21 mouse cellular contexts compared by ENCODE assay signal in the genomic region with DNA sequence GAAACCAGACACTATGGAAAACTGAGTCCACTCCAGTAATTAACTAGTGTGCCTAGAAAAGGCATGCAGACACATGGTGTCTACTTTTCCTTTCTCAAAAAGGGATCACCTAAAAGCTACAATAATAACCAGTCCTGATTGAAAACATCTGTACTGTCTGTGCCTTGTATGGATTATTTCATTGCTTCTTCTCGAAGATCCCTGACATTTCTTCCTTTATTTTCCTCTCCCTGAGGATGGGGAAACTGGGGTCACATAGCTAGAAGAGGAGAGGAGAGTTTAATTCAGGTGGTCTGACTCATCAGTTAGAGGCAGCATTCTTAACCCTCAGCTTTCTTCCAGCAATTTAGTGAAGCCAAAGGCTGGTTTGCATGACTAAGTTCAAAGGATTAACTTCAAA. TPM values are rescaled to one million over a fixed set of nuclear protein-coding genes. Genes with fewer than 3 reads are reported as not detected.
A peak's percentile ranks its signal among the peaks of the same experiment; 100 is the strongest.
DNase-seq lines count a peak whose midpoint lies in the region; ATAC-seq lines count a peak whose summit lies in the region.
"Had no signal": no experiment of that assay in that cellular context is flagged by ENCODE, and none has a peak within 500 bp of the region (broad histone marks: within the 10 kb centered on the region; RNA-seq: fewer than 3 reads in every experiment).

No protein-coding gene starts in this region.

- H3K9me3 ChIP-seq in limb, embryonic 12.5 days: no peaks in the 10 kb centered on the region
- H3K9me3 ChIP-seq in limb, embryonic 10.5 days (replicated peaks): no peaks in the 10 kb centered on the region
- H3K9me3 ChIP-seq in embryonic facial prominence, embryonic 14.5 days (ENCODE audit: control insufficient read depth, low read length): no peaks in the 10 kb centered on the region
- no peaks in the 10 kb centered on the region for H3K9me3 ChIP-seq in limb, embryonic 15.5 days
- H3K9me3 ChIP-seq: forebrain, embryonic 12.5 days had no signal

- no peaks in the 10 kb centered on the region for H3K36me3 ChIP-seq in limb, embryonic 12.5 days
- no peaks in the 10 kb centered on the region for H3K36me3 ChIP-seq in limb, embryonic 10.5 days
- no peaks in the 10 kb centered on the region for H3K36me3 ChIP-seq in embryonic facial prominence, embryonic 14.5 days (ENCODE audit: control insufficient read depth, insufficient read depth, low read length)
- no peaks in the 10 kb centered on the region for H3K36me3 ChIP-seq in limb, embryonic 15.5 days
- H3K36me3 ChIP-seq: forebrain, embryonic 12.5 days had no signal

- H3K4me1 ChIP-seq in limb, embryonic 12.5 days (replicated peaks): peaks cover 9% of the 10 kb centered on the region; the same call in 1 of the 2 replicates
- 0 out of 2 replicates have a peak, but pooled peaks cover 3% of the 10 kb centered on the region for H3K4me1 ChIP-seq in limb, embryonic 10.5 days
- peaks cover 25% of the 10 kb centered on the region for H3K4me1 ChIP-seq in embryonic facial prominence, embryonic 14.5 days (ENCODE audit: control insufficient read depth, insufficient read depth, low read length)
- H3K4me1 ChIP-seq in limb, embryonic 15.5 days: peaks cover 10% of the 10 kb centered on the region
- H3K4me1 ChIP-seq: forebrain, embryonic 12.5 days had no signal

- H3K4me2 ChIP-seq in limb, embryonic 12.5 days: no peak overlapping the region
- no peak overlapping the region for H3K4me2 ChIP-seq in embryonic facial prominence, embryonic 14.5 days (ENCODE audit: low read depth, low read length)
- no peak overlapping the region for H3K4me2 ChIP-seq in limb, embryonic 15.5 days
- H3K4me2 ChIP-seq: forebrain, embryonic 12.5 days; hindbrain, embryonic 14.5 days had no signal

- no peak overlapping the region for H3K4me3 ChIP-seq in limb, embryonic 12.5 days (replicated peaks)
- H3K4me3 ChIP-seq in limb, embryonic 10.5 days: no peak overlapping the region
- H3K4me3 ChIP-seq in embryonic facial prominence, embryonic 14.5 days (ENCODE audit: low read depth, low read length): no peak overlapping the region
- H3K4me3 ChIP-seq in limb, embryonic 15.5 days: no peak overlapping the region
- H3K4me3 ChIP-seq: forebrain, embryonic 12.5 days had no signal

- H3K27ac ChIP-seq in limb, embryonic 12.5 days: peak overlapping the region; percentile 13; the same call in 1 of the 2 replicates
- no peak overlapping the region for H3K27ac ChIP-seq in limb, embryonic 10.5 days
- H3K27ac ChIP-seq in embryonic facial prominence, embryonic 14.5 days (replicated peaks; ENCODE audit: low read depth, low read length): peak overlapping the region; percentile 36; the same call in 1 of the 2 replicates
- peak overlapping the region; percentile 43; the same call in 1 of the 2 replicates for H3K27ac ChIP-seq in limb, embryonic 15.5 days
- H3K27ac ChIP-seq: forebrain, embryonic 12.5 days; hindbrain, embryonic 14.5 days had no signal

- WGBS in limb, embryonic 12.5 days: 18% methylated on average over 1 of the region's 1 CpGs
- 20% methylated on average over 1 of the region's 1 CpGs for WGBS in limb, embryonic 10.5 days
- 15% methylated on average over 1 of the region's 1 CpGs for WGBS in embryonic facial prominence, embryonic 14.5 days
- WGBS in limb, embryonic 15.5 days: 21% methylated on average over 1 of the region's 1 CpGs

- no peak for ATAC-seq in limb, embryonic 12.5 days (ENCODE audit: insufficient number of reproducible peaks, insufficient read depth, low FRiP score, low TSS enrichment, low read depth)
- ATAC-seq in embryonic facial prominence, embryonic 14.5 days (ENCODE audit: low read depth): no peak; the same call in 1 of the 2 replicates
- ATAC-seq in limb, embryonic 15.5 days (ENCODE audit: insufficient number of reproducible peaks, low FRiP score, low TSS enrichment, low read depth): no peak
- ATAC-seq: forebrain, embryonic 16.5 days; intestine, embryonic 16.5 days had no signal

- H3K27me3 ChIP-seq in limb, embryonic 12.5 days: no peaks in the 10 kb centered on the region
- H3K27me3 ChIP-seq in limb, embryonic 10.5 days (ENCODE audit: low read depth, poor library complexity, severe bottlenecking): no peaks in the 10 kb centered on the region
- H3K27me3 ChIP-seq in embryonic facial prominence, embryonic 14.5 days (replicated peaks; ENCODE audit: control insufficient read depth, insufficient read depth, low read length): no peaks in the 10 kb centered on the region
- no peaks in the 10 kb centered on the region for H3K27me3 ChIP-seq in limb, embryonic 15.5 days
- H3K27me3 ChIP-seq: CH12.LX; forebrain, embryonic 12.5 days had no signal

- peak; percentile 32 for DNase-seq in embryo, embryonic 11 days
- no peak for DNase-seq in embryo, embryonic 9.5 days (ENCODE audit: extremely low spot score)
- no peak for DNase-seq in limb, embryonic 10.5 days (ENCODE audit: low spot score)
- DNase-seq in embryonic facial prominence, embryonic 14.5 days (ENCODE audit: low spot score): peak; percentile 35
- DNase-seq in layer of hippocampus, adult 9-10 months (ENCODE audit: low spot score): no peak
- DNase-seq in thymus, postnatal 10 days (ENCODE audit: low spot score in 2 of 2): no peak
- DNase-seq: adrenal gland, adult 8-10 months; adrenal gland, postnatal 36 days; cerebellum, adult 11 months; cerebellum, adult 8-10 months; cerebellum, postnatal 14 days; gastrocnemius, postnatal 25 days; heart, postnatal 10 days; kidney, adult 2 months had no signal

- H3K9ac ChIP-seq in limb, embryonic 12.5 days (replicated peaks): no peak overlapping the region
- H3K9ac ChIP-seq in embryonic facial prominence, embryonic 14.5 days (ENCODE audit: low read depth, low read length): no peak overlapping the region
- H3K9ac ChIP-seq in limb, embryonic 15.5 days: no peak overlapping the region
- H3K9ac ChIP-seq: forebrain, embryonic 12.5 days; hindbrain, embryonic 14.5 days had no signal

RNA-seq across cellular contexts. Expression of a gene that starts 17.3 kb away (rescaled TPM):
- polyA plus RNA-seq in limb, embryonic 12.5 days (2016; fragmentation: Nextera tagmentation; extraction: Ambion mirVana): 28.1 and 34.0 TPM in 2 replicates
- 5.0 and 10.2 TPM in 2 replicates for polyA plus RNA-seq in limb, embryonic 10.5 days (2016; fragmentation: Nextera tagmentation; extraction: Ambion mirVana)
- polyA plus RNA-seq in embryonic facial prominence, embryonic 14.5 days (2014; fragmentation: Nextera tagmentation; extraction: Ambion mirVana): 95.7 and 97.5 TPM in 2 replicates
- 60.0 and 61.3 TPM in 2 replicates for polyA plus RNA-seq in limb, embryonic 15.5 days (2015; fragmentation: Nextera tagmentation; extraction: Ambion mirVana)

Comparison
In these comparisons a context has a peak if more than half of its experiments do, and no peak if none do; other contexts are left out.
1. DNase-seq: peak in embryo, embryonic 11 days (single experiment) and embryonic facial prominence, embryonic 14.5 days (single experiment); none in embryo, embryonic 9.5 days (single experiment), limb, embryonic 10.5 days (single experiment), layer of hippocampus, adult 9-10 months (single experiment) and thymus, postnatal 10 days (0 of 2).